Mouse (Mus musculus) gastrocnemius, adult 18-20 months (tissue): Measurements from ENCODE around the gene Htr6. TPM values are rescaled to one million over a fixed set of nuclear protein-coding genes. Genes with fewer than 3 reads are reported as not detected.

Experiments used
- DNase-seq: peaks from one replicate; pipeline ENCODE4 v3.0.0; 2021; ENCODE audit warnings: low spot score
- total RNA-seq, 2 experiments: library from RNA; stranded (reverse); gene quantifications; 2 replicates each; pipeline ENCODE4 v1.2.3; 2021

The Htr6 gene
- total RNA-seq, 2 experiments from 2014 or later = not detected

- no peak for DNase-seq
These were observed 29.0 kb downstream of the Htr6 start for GRCm38 (mm10) chr4:139046354-139046753.

- DNase-seq = no peak
These were observed 30.8 kb downstream of the Htr6 start for GRCm38 (mm10) chr4:139044566-139044965.

GRCm38 (mm10) chr4:139043600-139043999 is 31.8 kb downstream of the Htr6 start:
- no peak for DNase-seq

- no peak for DNase-seq
These were observed 32.8 kb downstream of the Htr6 start for GRCm38 (mm10) chr4:139042611-139043010.

GRCm38 (mm10) chr4:139040084-139040839 is 35.1 kb downstream of the Htr6 start:
- no peak for DNase-seq

- DNase-seq = no peak
These were observed 37.4 kb downstream of the Htr6 start for GRCm38 (mm10) chr4:139037795-139038607.

GRCm38 (mm10) chr4:139035799-139036198 is 39.6 kb downstream of the Htr6 start:
- peak; percentile 51 for DNase-seq

GRCm38 (mm10) chr4:139034942-139035341 is 40.4 kb downstream of the Htr6 start:
- no peak for DNase-seq

GRCm38 (mm10) chr4:139034540-139034939 is 40.8 kb downstream of the Htr6 start:
- no peak for DNase-seq

GRCm38 (mm10) chr4:139034010-139034367 is 41.4 kb downstream of the Htr6 start:
- DNase-seq = no peak

- no peak for DNase-seq
These were observed 41.9 kb downstream of the Htr6 start for GRCm38 (mm10) chr4:139033263-139034009.

GRCm38 (mm10) chr4:139032521-139032920 is 42.8 kb downstream of the Htr6 start:
- DNase-seq = no peak

- DNase-seq = peak; percentile 40
These were observed 44.7 kb downstream of the Htr6 start for GRCm38 (mm10) chr4:139030675-139031074.

GRCm38 (mm10) chr4:139024379-139024778 is 51.0 kb downstream of the Htr6 start:
- no peak for DNase-seq

GRCm38 (mm10) chr4:139020385-139020784 is 55.0 kb downstream of the Htr6 start:
- no peak for DNase-seq

GRCm38 (mm10) chr4:139019413-139019812 is 56.0 kb downstream of the Htr6 start:
- no peak for DNase-seq

- DNase-seq = no peak
These were observed 56.4 kb downstream of the Htr6 start for GRCm38 (mm10) chr4:139018976-139019375.

GRCm38 (mm10) chr4:139018388-139018787 is 57.0 kb downstream of the Htr6 start:
- no peak for DNase-seq

GRCm38 (mm10) chr4:139014793-139015192 is 60.6 kb downstream of the Htr6 start:
- no peak for DNase-seq

GRCm38 (mm10) chr4:139013281-139013680 is 62.1 kb downstream of the Htr6 start:
- DNase-seq = no peak

GRCm38 (mm10) chr4:139011201-139011702 is 64.1 kb downstream of the Htr6 start:
- no peak for DNase-seq
